Mouse (Mus musculus) bone marrow, adult 2 months (tissue): ENCODE measurements around the gene Ppp1r27.

ENCODE experiments used
- CTCF ChIP-seq: fragments of 200-500 bp; IDR thresholded peaks from 2 replicates; pipeline ENCODE4 v1.5.1; 2011; ENCODE audit warnings: low read length, control low read depth; ENCODE audit not compliant: control insufficient read depth, insufficient read depth
- POLR2A ChIP-seq: fragments of 200-500 bp; IDR thresholded peaks from 2 replicates; pipeline ENCODE4 v1.6.1; 2011; ENCODE audit warnings: low read depth, mild to moderate bottlenecking, control low read depth, low read length, borderline replicate concordance; ENCODE audit not compliant: control insufficient read depth

- TF ChIP-seq POLR2A (no peak), CTCF (no peak)
These were observed 2.2 kb downstream of the Ppp1r27 start for GRCm38 (mm10) chr11:120548786-120549167.
